Mouse (Mus musculus) neutrophil, adult 5-6 weeks (primary cell): ENCODE measurements at regions not wholly inside any gene's neighbourhood (a gene's known extent, or its start where the extent isn't known, plus 50 kb on each side); places are given as distances from the start of the nearest gene placed in this dataset.
A peak's percentile ranks its signal among the peaks of the same experiment; 100 is the strongest.
"Not testable (repeated sequence)": the region's sequence is repeated elsewhere in the genome, so short reads cannot be mapped to it uniquely, and the experiment has no call there.

Experiments used
- ATAC-seq: fragments of 151-379, 151-347 bp; 2 replicates; pipeline ENCODE4 v1.8.0; 2017; ENCODE audit warnings: mild to moderate bottlenecking, moderate TSS enrichment; ENCODE audit not compliant: insufficient number of reproducible peaks, poor library complexity, low FRiP score, severe bottlenecking; ENCODE audit errors: extremely low read depth

GRCm38 (mm10) chr6:37689696-37690095 is 159.7 kb downstream of the Akr1d1 start:
- ATAC-seq: no peak

DNA sequence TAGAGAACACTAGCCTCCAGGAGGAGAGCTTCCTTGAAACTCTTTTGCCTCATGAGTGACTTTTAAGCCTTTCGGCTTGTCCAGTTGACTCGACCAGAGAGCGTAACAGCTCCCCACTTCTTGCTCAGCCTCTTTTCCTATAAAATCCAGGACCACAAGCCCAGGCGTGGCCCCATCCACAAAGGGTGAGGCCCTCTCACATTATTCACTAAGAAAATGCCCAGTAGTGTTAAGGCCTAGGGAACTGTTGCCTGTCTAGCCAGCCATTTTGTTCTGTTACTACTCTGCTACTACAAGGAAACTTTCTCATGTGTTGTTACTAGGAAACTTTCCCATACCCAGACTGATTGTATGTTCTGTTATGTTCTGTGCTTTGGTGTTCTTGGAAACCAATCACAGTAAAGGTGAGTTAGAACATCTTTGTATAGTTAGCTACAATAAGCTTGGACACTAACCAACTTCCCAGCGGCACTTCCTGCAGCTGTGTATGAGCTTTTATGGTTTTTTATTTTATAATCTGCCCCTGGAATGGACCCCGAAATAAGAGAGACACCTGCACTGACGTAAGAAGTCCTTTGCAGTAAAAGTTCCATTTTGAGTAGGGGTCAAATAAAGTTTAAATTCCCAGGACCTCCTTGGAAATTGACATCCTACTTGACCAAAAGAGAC is 162.1 kb downstream of the Akr1d1 start:
- no peak for ATAC-seq

- ATAC-seq: no peak
These were observed 162.8 kb downstream of the Akr1d1 start for GRCm38 (mm10) chr6:37692758-37693157.

DNA sequence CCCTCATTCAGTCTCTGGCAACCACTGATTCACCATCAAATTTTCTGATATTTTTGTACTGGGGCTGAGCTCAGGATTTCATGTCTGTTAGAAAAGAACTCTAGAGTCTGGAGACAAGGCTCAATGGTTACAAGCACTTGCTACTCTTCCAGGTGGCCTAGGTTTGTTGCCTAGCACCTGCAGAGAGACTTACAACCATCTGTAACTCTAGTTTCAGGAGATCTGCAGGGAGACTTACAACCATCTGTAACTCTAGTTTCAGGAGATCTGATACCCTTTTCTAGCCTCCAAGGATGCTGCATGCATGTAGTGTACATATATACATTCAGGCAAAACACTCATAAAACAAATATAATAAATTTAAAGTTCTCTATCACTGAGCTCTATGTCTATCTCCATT is 166.1 kb downstream of the Akr1d1 start:
- ATAC-seq: no peak

DNA sequence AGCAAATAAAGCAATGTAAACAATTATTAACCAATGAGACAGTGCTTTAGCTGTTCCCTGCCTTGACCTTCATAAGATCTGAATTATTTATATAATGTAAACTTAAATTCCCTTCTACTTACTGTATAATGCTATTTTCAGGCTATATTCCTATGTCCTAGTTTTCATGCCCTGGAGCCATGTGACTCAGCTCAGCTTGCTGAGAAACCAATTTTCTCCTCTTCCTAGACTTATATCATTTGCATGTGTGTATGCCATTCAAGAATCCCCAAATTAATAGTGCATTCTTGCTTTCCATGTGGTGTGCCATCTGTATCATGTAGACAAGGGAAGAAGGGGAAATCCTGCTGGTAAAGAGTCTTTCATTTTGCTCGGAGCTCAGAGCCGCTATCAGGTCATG is 166.7 kb upstream of the Trim24 start:
- no peak for ATAC-seq

- ATAC-seq: 0 out of 2 replicates have a peak, but pooled peaks have one; percentile 26
These were observed 164.9 kb upstream of the Trim24 start for GRCm38 (mm10) chr6:37705733-37706145.

- ATAC-seq: not testable (repeated sequence)
These were observed 162.9 kb upstream of the Trim24 start for GRCm38 (mm10) chr6:37707671-37708070.

DNA sequence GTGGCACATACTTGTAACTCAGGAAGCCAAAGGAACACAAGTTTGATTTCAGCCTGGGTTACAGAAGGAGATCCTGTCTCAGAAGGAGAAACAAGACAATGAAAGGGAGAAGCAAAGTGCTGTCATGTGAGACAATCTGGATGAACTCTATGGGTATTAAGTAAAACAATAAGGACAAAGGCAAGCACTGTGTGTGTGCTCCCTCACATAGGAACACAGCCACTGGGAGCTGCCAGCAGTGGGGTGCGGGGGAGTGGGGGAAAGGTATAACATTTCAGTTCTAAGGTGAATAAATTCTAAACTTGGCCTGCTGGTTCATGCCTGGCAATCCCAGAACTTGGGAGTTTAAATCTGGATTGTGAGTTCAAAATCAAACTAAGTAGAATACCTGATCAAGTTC is 158.8 kb upstream of the Trim24 start:
- ATAC-seq: no peak

DNA sequence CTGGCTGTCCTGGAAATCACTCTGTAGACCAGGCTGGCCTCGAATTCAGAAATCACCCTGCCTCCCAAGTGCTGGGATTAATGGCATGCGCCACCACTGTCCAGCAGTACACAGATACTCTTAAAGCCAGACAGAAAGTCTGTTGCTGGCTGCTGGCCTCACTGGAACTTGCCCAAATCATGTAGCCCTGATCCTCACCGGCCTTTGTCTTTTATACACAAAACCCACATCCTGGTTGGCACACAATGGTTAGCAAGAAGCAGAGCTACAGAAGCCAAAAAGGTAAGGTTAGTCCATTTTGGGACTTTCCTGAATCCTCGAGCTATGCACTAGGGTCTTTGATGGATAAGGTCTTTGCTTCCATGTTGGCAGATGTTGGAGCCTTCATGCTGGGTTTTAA is 157.2 kb upstream of the Trim24 start:
- ATAC-seq: no peak

GRCm38 (mm10) chr6:37714223-37714928 is 156.2 kb upstream of the Trim24 start:
- peak; percentile 82 for ATAC-seq

DNA sequence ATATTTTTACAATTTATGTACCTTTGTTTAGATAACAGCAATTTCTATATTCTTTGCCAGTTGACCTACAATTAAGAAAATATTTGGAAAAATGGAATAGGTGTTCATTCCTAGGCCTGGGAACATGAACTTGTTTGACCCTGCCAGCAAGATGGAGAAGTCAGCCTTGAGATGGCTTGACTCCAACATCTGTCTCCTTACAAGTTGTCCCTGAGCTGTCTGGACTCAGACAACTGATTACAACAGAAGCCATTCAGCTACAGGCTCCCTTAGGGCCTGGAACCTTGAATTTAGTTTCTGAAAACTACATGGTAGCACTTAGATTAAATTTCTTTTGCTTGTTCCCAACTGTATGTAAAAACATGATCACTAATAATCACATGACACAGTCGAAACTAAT is 148.9 kb upstream of the Trim24 start:
- ATAC-seq: no peak

- peak; percentile 44 for ATAC-seq
These were observed 147.3 kb upstream of the Trim24 start for GRCm38 (mm10) chr6:37723337-37723736.

DNA sequence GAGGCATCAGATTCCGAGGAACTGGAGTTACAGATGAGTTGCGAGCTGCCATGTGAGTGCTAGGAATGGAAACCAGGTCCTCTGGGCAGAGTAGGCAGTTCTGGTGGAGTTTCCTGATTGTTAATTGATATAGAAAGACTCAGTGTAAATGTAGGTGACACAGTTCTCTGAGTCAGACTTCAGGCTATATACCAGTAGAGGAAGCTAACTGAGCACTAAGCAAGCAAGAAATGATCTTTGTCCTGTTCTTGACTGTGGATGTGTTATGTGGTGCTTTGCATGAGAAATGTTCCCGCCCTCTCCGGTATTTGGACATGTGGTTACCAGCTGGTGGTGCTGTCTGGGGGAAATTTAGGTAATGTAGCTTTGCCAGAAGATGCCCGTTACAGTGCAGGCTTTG is 146.4 kb upstream of the Trim24 start:
- no peak for ATAC-seq

DNA sequence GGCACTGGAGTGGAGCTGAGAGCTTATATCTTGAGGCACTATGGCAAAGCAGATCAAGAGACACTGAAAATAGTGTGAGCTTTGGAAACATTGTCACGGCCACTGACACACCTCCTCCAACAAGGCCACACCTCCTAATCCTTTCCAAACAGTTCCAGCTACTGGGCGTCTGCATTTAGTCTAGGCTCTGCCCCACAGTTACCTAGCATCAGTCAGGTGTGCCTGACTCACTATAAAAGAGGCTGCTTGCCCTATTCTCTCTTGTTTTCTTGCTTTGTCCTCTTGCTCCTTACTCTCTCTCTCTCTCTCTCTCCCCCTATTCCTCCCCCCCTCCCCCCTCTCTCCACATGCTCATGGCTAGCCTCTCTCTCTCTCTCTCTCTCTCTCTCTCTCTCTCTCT is 142.0 kb upstream of the Trim24 start:
- no peak for ATAC-seq

- ATAC-seq: no peak
These were observed 141.4 kb upstream of the Trim24 start for GRCm38 (mm10) chr6:37729165-37729564.

DNA sequence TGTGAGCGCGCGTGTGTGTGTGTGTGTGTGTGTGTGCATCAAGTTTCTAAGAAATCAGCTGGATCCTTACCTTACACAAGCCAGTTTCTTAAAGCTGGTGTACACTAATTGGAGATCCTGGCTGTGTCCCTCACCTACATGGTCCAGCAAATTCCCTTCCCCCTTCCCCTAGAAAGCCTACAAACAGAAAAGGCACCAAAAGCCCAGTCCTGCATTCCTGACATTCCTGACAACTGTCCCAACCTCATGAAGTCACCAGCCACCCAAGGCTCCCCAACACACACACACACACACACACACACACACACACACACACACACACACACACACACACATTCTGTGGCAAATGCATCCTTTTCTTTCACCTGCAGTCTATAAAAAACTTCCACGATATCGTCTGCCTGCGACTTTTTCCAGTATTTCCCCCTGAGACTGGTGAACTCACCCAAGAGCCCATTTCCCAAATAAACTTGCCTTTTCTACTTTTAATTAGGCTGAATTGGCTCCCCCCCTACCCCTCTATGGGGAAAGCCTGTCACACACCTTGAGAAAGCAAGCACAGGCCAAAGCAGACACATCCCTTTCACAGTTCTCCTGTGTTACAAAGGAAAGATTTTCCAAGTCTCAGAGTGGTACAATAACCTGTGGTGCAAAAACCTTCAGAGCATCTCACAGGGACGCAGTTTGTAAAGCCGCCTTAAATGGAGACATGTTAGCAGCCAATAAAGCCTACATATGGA is 139.9 kb upstream of the Trim24 start:
- no peak for ATAC-seq

GRCm38 (mm10) chr6:37732385-37732784 is 138.2 kb upstream of the Trim24 start:
- ATAC-seq: peak; percentile 88

GRCm38 (mm10) chr6:37735288-37735961 is 135.2 kb upstream of the Trim24 start:
- no peak for ATAC-seq

DNA sequence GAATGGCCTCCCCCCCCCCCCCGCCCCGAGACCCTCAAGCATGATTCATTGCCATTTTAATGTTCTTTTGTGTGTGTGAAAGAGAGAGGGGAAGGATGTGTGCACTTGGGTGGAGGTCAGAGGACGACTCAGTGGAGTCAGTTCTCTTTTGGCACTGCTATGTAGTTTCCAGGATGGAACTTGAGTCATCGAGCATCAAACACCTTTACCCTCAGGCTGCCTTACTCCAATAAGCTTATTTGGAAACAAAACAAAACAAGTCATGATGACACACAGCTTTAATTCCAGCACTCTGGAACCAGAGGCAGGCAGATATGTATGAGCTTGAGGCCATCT is 134.7 kb upstream of the Trim24 start:
- ATAC-seq: no peak
